Mouse (Mus musculus) cortical plate, adult 2 months (tissue): ENCODE measurements around the gene Capns2. TPM values are rescaled to one million over a fixed set of nuclear protein-coding genes. Genes with fewer than 3 reads are reported as not detected.
"Not testable (repeated sequence)": the region's sequence is repeated elsewhere in the genome, so short reads cannot be mapped to it uniquely, and the experiment has no call there.

Source experiments
- H3K27ac ChIP-seq: fragments of 200-500 bp; 2 replicates; pipeline ENCODE4 v1.5.1; 2012; ENCODE audit warnings: low read length, control low read depth, inconsistent platforms; ENCODE audit not compliant: insufficient read depth
- H3K4me1 ChIP-seq: fragments of 200-500 bp; 2 replicates; pipeline ENCODE4 v1.6.1; 2011; ENCODE audit warnings: low read length; ENCODE audit not compliant: control insufficient read depth, insufficient read depth
- H3K4me3 ChIP-seq: fragments of 200-500 bp; 2 replicates; pipeline ENCODE4 v1.5.1; 2011; ENCODE audit warnings: mild to moderate bottlenecking, low read length, control low read depth; ENCODE audit not compliant: insufficient read depth
- CTCF ChIP-seq: fragments of 200-500 bp; IDR thresholded peaks from 2 replicates; pipeline ENCODE4 v1.5.1; 2011; ENCODE audit warnings: mild to moderate bottlenecking, control low read depth, low read length; ENCODE audit not compliant: insufficient read depth; ENCODE audit errors: extremely low read depth
- POLR2A ChIP-seq: fragments of 200-500 bp; IDR thresholded peaks from 2 replicates; pipeline ENCODE4 v1.6.1; 2011; ENCODE audit warnings: mild to moderate bottlenecking, low read length, control low read depth; ENCODE audit not compliant: insufficient read depth; ENCODE audit errors: extremely low read depth
- polyA plus RNA-seq: library from polyadenylated mRNA; depleted of rRNA; stranded (reverse); fragments of >200 nt; gene quantifications from 2 replicates; pipeline ENCODE4 v1.2.3, GENCODE M21; 2012

The Capns2 gene
- polyA plus RNA-seq, 1 experiment = 1.2 TPM

DNA sequence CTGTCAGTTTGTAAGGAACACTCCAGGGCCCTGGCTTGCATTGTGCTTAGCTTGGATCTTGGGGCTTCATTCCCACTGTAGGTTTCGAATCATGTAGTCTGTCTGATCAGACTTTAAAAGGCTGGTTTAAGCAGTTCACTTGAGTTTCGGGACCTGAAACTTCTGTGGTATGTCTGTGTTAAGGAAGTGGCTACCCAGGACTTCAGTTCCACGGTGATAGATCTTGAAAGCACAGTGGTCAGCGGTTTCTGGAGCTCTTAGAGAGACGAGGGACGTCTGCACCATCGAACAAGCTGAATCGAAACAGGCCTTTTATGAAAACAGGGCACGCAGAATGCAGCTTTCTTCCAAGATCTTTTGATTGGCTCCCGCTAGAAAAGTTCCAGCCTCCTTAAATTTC, 25.4 kb upstream of the Capns2 start:
- Histone ChIP-seq H3K27ac (no peak overlapping the region), H3K4me1 (no peaks in the 10 kb centered on the region), H3K4me3 (no peak overlapping the region)
- TF ChIP-seq CTCF = no peak
- TF ChIP-seq POLR2A = no peak

DNA sequence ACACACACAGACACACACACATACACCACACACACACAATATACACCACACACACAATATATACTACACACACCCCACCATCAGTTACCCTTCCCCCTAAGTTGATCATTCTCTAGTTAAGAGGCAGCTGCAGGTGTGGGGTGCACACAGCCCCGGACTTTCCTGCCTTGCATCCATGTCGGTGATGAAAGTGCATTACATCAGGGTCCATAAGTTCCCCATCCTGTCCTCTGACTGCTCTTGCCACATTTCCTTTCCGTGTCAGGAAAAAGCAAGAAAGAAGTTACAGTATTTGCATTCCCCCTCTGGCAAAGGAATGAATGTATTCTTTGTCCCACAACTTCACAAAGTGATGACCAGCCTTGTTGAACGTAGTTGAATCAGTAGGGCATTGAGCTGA, 20.0 kb upstream of the Capns2 start:
- Histone ChIP-seq H3K4me3 (no peak overlapping the region), H3K4me1 (no peaks in the 10 kb centered on the region), H3K27ac (no peak overlapping the region)
- TF ChIP-seq CTCF = no peak
- TF ChIP-seq POLR2A = no peak

DNA sequence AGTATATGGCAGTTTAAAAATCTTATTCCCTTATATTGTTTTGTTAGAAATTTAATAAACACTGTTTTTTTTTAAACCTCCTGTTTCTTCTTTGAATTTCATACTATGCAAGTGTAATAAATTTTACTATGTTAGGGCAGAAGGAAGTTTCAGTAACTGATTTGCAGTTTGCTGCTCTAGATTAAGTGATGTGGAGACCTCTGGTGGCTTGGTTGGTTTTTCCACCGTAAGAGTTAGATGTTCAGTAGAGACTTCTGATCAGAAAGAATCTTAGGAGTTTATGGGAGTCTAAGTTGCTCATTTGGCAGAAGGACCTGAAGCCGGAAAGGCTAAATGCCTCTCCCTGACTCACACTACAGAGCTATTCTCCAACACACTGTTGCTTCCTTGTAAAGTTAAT, 17.4 kb upstream of the Capns2 start:
- no peak overlapping the region for H3K27ac ChIP-seq
- TF ChIP-seq POLR2A (no peak), CTCF (peak; percentile 22; the same call in 1 of the 2 replicates)
- H3K4me3 ChIP-seq = no peak overlapping the region
- no peaks in the 10 kb centered on the region for H3K4me1 ChIP-seq

DNA sequence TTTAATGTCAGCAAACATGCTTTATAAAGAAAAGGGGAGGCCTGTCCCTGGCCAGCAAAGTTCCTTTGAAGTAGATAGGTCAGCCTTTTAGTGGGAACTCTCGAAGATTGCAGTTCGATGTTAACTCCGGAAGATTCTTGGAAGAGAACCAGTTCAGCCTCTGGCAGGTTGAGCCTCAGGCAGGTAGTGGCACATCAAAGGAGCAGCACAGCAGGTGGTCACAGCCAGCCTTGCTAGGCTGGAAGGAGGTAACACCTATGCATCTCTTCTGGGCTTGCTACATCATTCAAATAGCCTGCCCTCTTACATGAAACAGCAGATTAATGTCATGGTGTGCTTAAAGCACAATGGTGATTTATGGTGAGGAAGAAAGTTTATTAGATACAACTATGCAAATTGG, 9.0 kb upstream of the Capns2 start:
- not testable (repeated sequence) for H3K4me1 ChIP-seq

DNA sequence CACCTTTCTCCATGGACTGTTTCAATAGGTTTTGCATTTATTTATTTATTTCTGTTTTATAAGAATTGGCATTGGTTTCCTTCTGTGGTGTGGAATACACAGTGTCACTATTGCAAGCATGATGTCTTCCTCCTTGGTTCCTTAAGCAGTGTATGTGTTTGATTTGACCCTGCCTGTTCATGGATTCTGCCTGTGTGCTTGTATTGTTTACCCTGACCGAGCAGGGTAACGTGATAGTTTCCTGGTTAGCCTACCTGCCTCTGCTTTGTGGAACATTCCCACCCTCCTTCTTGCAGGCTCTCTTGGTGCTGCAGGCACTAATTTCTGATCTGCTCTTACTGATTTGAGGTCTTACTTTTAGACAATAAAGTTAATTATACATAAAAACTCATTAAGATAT, 7.3 kb upstream of the Capns2 start:
- TF ChIP-seq POLR2A (no peak), CTCF (no peak)
- no peaks in the 10 kb centered on the region for H3K4me1 ChIP-seq
- H3K27ac ChIP-seq = no peak overlapping the region
- H3K4me3 ChIP-seq = no peak overlapping the region

More for the DNA sequence above, 9.0 kb upstream of the Capns2 start:
- not testable (repeated sequence) for H3K4me3 ChIP-seq, H3K27ac ChIP-seq

DNA sequence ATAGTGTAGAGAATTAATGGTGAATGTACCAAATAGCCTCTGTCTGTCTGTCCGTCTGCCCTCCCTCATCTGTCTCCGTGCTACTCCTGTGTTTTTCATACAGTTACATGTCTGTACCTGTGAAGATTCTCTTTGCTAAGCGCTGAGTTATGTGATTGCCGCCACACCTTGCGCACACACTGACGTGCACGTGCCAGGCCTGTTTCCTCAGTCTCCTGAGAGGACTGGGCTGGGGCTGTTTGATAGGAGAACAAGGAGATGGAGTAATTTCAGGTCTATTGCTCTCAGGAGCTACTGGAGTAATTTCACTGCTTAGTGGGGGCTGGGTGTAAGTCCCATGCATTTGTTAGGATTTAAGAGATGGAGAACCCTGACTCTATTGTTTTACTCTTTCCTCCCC, 6.2 kb upstream of the Capns2 start:
- no peak for TF ChIP-seq POLR2A
- no peak for TF ChIP-seq CTCF
- H3K4me3 ChIP-seq = no peak overlapping the region
- H3K27ac ChIP-seq = no peak overlapping the region
- H3K4me1 ChIP-seq = no peaks in the 10 kb centered on the region

DNA sequence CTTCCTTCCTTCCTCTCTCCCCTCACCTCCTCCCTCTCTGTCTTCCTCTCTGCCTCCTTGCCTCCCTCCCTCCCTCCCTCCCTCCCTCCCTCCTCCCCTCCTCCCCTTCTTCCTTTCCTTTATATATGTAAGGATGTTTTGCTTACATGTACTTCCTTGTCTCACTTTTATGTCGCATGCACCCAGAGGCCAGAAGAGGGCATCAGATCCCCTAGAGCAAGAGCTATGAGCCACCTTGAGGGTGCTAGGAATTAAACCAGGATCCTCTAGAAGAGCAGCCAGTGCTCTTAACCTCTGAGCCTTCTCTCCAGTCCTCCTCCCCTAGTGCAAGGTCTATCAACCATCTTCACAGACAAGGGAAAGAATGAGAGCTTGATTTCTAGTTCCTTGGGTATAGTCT, 5.2 kb upstream of the Capns2 start:
- H3K4me3 ChIP-seq = no peak overlapping the region
- no peak overlapping the region for H3K27ac ChIP-seq
- no peaks in the 10 kb centered on the region for H3K4me1 ChIP-seq
- TF ChIP-seq POLR2A (no peak), CTCF (no peak)

DNA sequence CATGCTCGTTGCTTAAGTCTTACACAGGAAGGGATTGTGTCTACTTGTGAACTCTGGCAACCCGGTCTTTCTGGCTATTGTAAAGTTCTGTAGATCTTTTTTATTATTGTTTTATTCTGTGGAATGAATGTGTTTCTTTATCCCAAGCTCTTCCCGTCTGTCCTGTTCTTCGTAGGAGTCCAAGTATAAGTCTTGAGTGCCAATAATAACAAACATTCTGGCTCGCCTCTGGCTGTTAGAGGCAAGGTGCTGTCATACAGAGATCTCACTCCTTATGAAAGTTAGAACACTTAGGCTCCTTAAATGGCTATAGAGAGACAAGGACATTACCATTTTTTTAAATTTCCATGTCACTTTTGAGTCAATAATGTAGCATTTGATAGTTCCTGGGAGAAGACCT, 4.6 kb upstream of the Capns2 start:
- Histone ChIP-seq H3K27ac (no peak overlapping the region), H3K4me1 (no peaks in the 10 kb centered on the region), H3K4me3 (no peak overlapping the region)
- TF ChIP-seq CTCF = no peak
- no peak for TF ChIP-seq POLR2A

DNA sequence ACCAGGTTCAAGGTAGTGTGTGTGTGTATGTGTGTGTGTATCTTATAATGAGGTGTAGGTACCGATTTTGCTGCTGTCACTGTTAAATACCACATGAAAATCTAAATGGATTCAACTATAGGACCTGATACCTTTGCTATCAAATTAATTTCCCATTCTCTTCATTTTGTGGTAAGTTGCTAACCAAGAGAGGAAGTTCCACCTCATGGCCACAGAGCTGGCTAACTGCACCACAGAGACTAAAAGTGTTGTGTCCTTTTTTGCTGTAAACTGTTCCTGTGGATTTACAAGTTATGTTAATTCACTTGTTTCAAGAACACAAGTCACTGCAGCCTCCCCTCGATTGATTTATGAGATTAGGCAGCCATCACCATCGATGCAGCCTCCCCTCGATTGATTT, 3.4 kb upstream of the Capns2 start:
- Histone ChIP-seq H3K27ac (no peak overlapping the region), H3K4me3 (no peak overlapping the region), H3K4me1 (no peaks in the 10 kb centered on the region)
- TF ChIP-seq CTCF (no peak), POLR2A (no peak)

DNA sequence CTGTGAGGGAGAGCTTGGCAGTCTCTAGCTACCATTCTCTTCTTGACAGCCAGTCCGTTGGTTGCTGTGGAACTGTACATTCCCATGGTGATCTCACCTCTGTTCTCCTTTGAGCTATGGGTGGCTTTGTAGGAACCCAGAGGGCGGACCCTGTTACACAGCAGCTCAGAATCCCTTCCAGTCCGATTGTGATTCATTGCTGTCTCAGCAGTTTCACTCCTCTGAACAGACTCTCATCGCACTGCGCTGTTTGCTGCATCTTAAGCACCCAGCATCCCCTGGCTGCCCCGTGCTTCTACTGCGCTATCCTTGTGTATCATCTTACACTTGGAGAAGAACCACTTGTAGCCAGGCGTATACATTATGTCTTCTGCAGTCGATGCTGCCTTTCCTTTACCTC, 1.6 kb upstream of the Capns2 start:
- Histone ChIP-seq H3K4me3 (no peak overlapping the region), H3K4me1 (no peaks in the 10 kb centered on the region), H3K27ac (no peak overlapping the region)
- TF ChIP-seq CTCF (no peak), POLR2A (no peak)

DNA sequence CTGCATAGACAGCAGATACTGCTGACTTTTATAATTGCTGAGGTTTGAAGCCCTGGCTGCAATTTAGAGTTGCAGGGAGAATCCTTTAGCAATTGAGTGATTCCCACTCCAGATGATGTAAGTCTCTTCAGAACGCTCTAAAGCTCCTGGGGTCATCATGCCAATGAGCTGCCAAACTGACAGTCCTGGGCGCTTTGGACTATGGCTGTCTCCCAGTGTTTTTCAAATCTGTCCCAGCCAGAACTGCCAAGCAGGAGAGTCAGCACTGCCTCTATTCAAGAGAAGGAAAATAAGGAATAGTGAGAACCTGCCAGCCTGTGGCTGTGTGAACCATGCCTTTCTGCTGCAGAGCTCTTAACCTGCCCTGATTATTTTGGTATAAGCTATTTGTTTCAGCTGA, 1.8 kb downstream of the Capns2 start:
- Histone ChIP-seq H3K4me1 (no peaks in the 10 kb centered on the region), H3K27ac (no peak overlapping the region), H3K4me3 (no peak overlapping the region)
- TF ChIP-seq POLR2A = no peak
- TF ChIP-seq CTCF = no peak
